Mouse (Mus musculus) CD4-positive, CD25-positive, alpha-beta regulatory T cell, adult 2 months (primary cell): ENCODE results near the gene Gm44965.

Experiments used
- DNase-seq: peaks from one replicate; pipeline ENCODE4 v3.0.0-alpha.2; 2012; ENCODE audit warnings: low read depth, low spot score

Gene Gm44965

GRCm38 (mm10) chr6:48623460-48623859 is 29.7 kb downstream of the Gm44965 start:
- no peak for DNase-seq

- no peak for DNase-seq
Measured at GRCm38 (mm10) chr6:48626464-48626863, 32.7 kb downstream of the Gm44965 start, which contains the start of gene AI854703. AI854703 (plus strand) TSS chr6:48626764.

DNA sequence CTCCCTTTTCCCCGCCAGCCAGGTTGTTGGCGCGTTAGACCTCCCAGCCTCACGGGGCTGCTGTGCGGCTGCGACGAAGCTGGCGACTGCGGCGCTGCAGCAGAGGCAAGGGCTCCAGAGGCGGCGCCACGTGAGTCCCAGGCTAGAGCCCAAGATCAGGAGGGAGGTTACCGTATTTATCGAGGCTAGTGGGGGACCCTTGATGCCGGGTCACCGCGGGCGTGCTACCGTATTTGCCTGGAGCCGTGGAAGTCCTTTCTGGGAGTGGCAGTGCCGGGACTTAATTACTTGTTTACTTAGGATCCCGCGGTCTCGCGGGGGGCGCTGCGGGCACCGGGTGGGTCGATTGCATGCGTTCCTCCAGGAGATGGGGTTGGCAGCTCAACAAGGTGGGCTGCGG is 33.2 kb downstream of the Gm44965 start:
- DNase-seq: peak; percentile 74

DNA sequence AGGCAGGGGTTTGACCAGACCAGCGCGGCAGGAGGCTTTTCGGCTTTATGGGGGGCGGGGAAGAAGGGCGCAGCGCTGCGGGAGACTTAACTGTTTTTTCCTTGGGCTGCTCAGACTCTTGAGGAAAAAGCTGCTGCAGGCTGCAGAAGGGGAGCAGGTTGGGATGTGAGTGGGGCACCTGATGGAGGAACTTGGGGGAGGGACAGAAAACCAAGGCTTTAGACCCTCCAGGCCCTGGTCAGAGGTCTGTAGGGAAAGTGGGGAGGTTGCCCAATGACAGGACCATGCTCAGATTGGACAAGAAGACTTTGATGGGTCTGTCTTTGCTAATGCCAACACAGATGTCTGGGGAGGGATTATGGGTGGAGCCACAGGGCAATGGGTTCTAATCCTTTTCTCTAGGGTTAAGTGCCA is 33.8 kb downstream of the Gm44965 start:
- no peak for DNase-seq

DNA sequence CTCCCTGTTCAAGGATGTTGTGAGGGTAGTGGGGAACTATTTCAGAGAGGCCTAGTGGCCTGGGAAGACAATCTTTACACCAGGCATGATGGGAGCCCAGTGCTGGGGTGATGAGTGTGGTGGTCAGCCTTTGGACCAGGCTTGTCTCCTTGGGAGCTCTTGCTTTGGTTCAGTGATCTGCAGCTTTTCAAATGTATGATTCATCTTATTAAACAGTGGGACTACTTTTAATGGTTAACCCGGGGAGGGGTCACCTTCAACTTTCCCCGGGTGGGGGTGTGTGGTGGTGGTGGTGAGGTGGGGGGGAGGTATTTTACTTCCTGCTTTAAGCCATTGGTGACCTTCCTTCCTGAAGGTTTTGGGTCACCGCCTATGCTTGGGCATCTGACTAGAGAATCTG is 34.6 kb downstream of the Gm44965 start:
- DNase-seq: no peak

- peak; percentile 77 for DNase-seq
Measured at GRCm38 (mm10) chr6:48628808-48629660, 35.3 kb downstream of the Gm44965 start.

- DNase-seq: no peak
Measured at GRCm38 (mm10) chr6:48629661-48630034, 35.9 kb downstream of the Gm44965 start.

- no peak for DNase-seq
Measured at GRCm38 (mm10) chr6:48630831-48631230, 37.1 kb downstream of the Gm44965 start.

GRCm38 (mm10) chr6:48635105-48635504 is 41.4 kb downstream of the Gm44965 start:
- DNase-seq: no peak

DNA sequence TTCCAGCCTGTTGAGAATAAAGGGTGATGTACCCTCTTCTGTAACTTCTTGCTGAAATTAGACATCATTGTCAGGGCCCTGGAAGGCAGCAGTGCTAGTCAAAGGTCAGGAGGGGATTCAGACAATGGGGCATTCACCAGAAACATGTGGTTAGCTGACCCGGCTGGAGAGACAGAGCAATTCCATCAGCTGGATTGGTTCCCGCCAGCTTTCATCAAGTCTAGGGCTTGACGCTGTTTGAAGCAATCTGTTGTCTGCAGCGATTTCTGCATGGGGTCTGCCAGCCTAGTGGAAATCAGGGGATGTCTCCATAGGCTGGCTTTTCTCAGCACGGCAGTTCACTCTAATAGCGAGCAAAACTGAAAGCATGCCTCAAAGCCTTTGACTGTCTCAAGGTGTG is 42.8 kb downstream of the Gm44965 start:
- no peak for DNase-seq

GRCm38 (mm10) chr6:48637811-48638500 is 44.2 kb downstream of the Gm44965 start:
- no peak for DNase-seq

GRCm38 (mm10) chr6:48638553-48638952 is 44.8 kb downstream of the Gm44965 start:
- no peak for DNase-seq

GRCm38 (mm10) chr6:48641391-48641790 is 47.6 kb downstream of the Gm44965 start:
- DNase-seq: no peak

GRCm38 (mm10) chr6:48642764-48643292 is 49.1 kb downstream of the Gm44965 start:
- DNase-seq: peak; percentile 84

DNA sequence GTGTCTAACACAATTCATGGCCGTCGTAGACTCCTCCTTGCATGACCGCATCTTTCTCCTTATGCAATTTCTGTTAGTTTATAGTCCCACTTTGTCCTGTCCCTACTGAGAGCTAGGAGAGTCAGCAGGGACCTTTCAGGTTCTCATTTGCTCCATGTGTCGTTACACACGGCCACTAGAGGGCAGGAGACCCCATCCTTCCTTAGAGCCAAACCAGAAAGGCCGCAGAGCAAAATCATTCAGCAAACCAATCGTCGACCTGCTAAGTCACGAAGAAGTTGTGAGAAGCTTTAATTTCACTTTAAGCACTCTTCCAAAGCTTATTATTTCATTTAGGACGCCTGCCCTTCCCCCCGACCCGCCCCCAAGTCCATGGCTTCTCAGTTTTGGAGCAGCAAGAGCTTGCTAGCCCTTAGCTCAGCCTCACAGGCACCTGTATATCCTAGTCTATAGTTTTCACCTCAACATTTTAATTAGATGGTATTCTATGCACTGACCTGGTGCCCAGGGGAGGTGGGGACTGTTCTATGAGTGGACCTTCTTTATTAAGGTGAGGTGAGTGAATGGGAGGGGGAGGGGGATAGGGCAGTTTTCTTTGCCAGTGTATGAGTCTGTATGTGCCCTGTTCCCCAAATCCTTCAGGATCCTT is 52.0 kb downstream of the Gm44965 start:
- peak; percentile 93 for DNase-seq

DNA sequence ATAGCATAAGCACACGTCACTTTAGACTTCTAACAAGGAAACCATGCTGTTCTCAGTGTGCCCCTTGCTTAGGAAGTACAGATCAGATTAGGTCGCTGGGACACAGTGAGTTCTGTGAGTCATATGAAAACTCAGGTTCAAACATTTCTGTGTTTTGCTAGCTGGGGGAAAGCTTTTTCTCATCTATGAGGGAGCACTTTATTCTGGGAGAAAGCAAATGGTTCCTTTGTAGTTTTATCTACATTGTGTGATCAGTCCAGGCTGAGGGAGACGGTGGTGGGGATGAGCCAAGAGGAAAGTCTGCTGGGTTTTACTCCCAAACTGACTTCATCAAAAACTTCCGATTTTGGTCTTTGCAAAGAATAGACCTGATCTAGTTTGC is 52.6 kb downstream of the Gm44965 start:
- DNase-seq: peak; percentile 45

DNA sequence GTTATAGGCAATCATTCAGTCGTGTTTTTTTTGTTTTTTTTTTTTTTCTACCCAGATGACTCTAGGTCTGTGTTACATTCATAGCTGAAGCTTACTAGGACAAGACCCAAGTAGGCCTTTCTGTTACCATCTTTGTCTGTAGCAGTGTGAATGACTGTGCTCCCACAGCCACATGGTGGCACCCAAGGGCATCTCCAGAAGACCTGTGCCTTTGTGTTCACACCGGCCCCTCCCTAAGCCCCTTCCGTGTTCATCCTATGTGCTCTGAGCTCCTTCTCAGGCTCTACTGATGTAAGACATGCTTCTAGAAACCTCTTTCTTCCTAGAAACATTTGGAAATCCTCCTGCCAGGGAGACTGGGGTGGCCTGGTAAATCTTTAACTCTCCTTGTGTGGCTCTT is 53.3 kb downstream of the Gm44965 start, which contains the start of gene Gimap8:
TSS of gene Gimap8 (plus strand) at position 240 of the 400 bp plus-strand sequence.
- peak; percentile 95 for DNase-seq

- no peak for DNase-seq
Measured at GRCm38 (mm10) chr6:48647611-48648010, 53.9 kb downstream of the Gm44965 start.

GRCm38 (mm10) chr6:48648779-48649178 is 55.0 kb downstream of the Gm44965 start:
- no peak for DNase-seq

GRCm38 (mm10) chr6:48650041-48650440 is 56.3 kb downstream of the Gm44965 start:
- no peak for DNase-seq

DNA sequence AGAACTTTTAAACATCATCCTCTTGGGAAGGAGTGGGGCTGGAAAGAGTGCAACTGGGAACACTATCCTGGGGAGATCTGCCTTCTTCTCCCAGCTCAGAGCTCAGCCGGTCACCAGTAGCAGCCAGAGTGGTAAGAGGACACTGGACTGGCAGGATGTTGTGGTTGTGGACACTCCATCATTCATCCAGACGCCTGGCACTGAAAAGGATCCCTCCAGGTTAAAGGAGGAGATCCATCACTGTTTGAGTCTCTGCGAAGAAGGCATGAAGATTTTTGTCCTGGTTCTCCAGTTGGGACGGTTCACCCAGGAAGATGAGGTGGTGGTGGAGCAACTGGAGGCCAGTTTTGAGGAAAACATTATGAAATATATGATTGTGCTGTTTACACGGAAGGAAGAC is 65.0 kb downstream of the Gm44965 start:
- DNase-seq: no peak

DNA sequence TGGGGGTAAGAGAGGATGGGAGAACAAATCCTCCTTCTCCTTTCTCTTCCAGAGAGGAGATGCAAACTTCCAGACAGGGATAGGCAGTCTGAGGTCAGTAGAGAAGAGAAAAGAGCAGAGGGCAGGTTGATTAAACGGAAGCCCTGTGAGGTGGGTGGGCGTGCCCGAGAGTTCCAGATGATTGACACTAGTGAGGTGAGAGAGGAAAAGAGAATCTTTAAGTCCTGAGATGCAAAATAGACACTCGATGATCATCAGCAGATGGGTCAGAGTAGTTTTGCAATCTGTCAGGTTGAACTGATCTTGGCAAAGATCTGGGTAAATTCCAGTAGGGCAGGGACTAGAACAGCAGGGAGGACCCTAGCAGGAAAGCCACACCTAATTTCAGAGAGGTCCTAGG is 71.0 kb downstream of the Gm44965 start:
- DNase-seq: peak; percentile 56
